ENCODE assay signal across 30 mouse cellular contexts in genomic region chr7:51986909-51987308, GRCm38 (mm10). TPM values are rescaled to one million over a fixed set of nuclear protein-coding genes. Genes with fewer than 3 reads are reported as not detected.
DNase-seq lines count a peak whose midpoint lies in the region; ATAC-seq and TF ChIP-seq lines count a peak whose summit lies in the region.
"Had no signal": no experiment of that assay in that cellular context is flagged by ENCODE, and none has a peak within 500 bp of the region (broad histone marks: within the 10 kb centered on the region; RNA-seq: fewer than 3 reads in every experiment).

No protein-coding gene starts in this region.

- H3K4me3 ChIP-seq in lung, adult 2 months (replicated peaks; ENCODE audit: extremely low read depth, low read depth, low read length) = no peak overlapping the region
- H3K4me3 ChIP-seq in bone marrow, adult 2 months (replicated peaks; ENCODE audit: control insufficient read depth, low read depth, low read length) = no peak overlapping the region
- H3K4me3 ChIP-seq in megakaryocyte, embryonic 14.5 days (replicated peaks) = peak overlapping the region; percentile 53
- no peak overlapping the region for H3K4me3 ChIP-seq in intestine, embryonic 16.5 days (ENCODE audit: low read length)
- H3K4me3 ChIP-seq: forebrain, embryonic 10.5 days; heart, adult 2 months; heart, embryonic 13.5 days; hindbrain, embryonic 15.5 days; layer of hippocampus, adult 2 months; limb, embryonic 12.5 days; midbrain, embryonic 12.5 days had no signal

- no peaks in the 10 kb centered on the region for H3K4me1 ChIP-seq in lung, adult 2 months (ENCODE audit: control insufficient read depth, insufficient read depth, low read length)
- peaks cover 7% of the 10 kb centered on the region for H3K4me1 ChIP-seq in bone marrow, adult 2 months (ENCODE audit: control insufficient read depth, insufficient read depth, low read length)
- peaks cover 13% of the 10 kb centered on the region for H3K4me1 ChIP-seq in megakaryocyte, embryonic 14.5 days
- H3K4me1 ChIP-seq in intestine, embryonic 16.5 days (ENCODE audit: control insufficient read depth, insufficient read depth, low read length) = no peaks in the 10 kb centered on the region
- H3K4me1 ChIP-seq: hindbrain, embryonic 15.5 days; limb, embryonic 12.5 days; midbrain, embryonic 12.5 days had no signal

- TF ChIP-seq CTCF in lung, adult 2 months (IDR thresholded peaks at IDR 0.05; ENCODE audit: insufficient read depth, low read length) = no peak
- no peak for TF ChIP-seq CTCF in bone marrow, adult 2 months (IDR thresholded peaks at IDR 0.05; ENCODE audit: control insufficient read depth, insufficient read depth, low read length)

- no peaks in the 10 kb centered on the region for H3K36me3 ChIP-seq in megakaryocyte, embryonic 14.5 days (replicated peaks; ENCODE audit: low read length)
- H3K36me3 ChIP-seq in intestine, embryonic 16.5 days (ENCODE audit: control insufficient read depth, insufficient read depth, low read length) = no peaks in the 10 kb centered on the region
- H3K36me3 ChIP-seq: forebrain, embryonic 10.5 days; heart, embryonic 13.5 days; hindbrain, embryonic 15.5 days; midbrain, embryonic 12.5 days had no signal

- no peaks in the 10 kb centered on the region for H3K27me3 ChIP-seq in megakaryocyte, embryonic 14.5 days (replicated peaks)
- H3K27me3 ChIP-seq in intestine, embryonic 16.5 days (replicated peaks; ENCODE audit: control insufficient read depth, insufficient read depth, low read length) = no peaks in the 10 kb centered on the region
- H3K27me3 ChIP-seq: hindbrain, embryonic 15.5 days; limb, embryonic 12.5 days; midbrain, embryonic 12.5 days had no signal

- H3K27ac ChIP-seq in bone marrow, adult 2 months (ENCODE audit: control insufficient read depth, insufficient read depth, low read depth, low read length, poor library complexity) = peak overlapping the region; percentile 23; the same call in 1 of the 2 replicates
- no peak overlapping the region for H3K27ac ChIP-seq in intestine, embryonic 16.5 days (ENCODE audit: low read length)
- H3K27ac ChIP-seq: forebrain, embryonic 10.5 days; heart, adult 2 months; heart, embryonic 13.5 days; hindbrain, embryonic 15.5 days; layer of hippocampus, adult 2 months; limb, embryonic 12.5 days; liver, embryonic 14.5 days; macrophage; midbrain, embryonic 12.5 days had no signal

- no peak for ATAC-seq in intestine, embryonic 16.5 days
- ATAC-seq: forebrain, embryonic 16.5 days had no signal

- WGBS in lung, adult 2 months = 42% methylated on average over 6 of the region's 6 CpGs
- 4% methylated on average over 6 of the region's 6 CpGs for WGBS in bone marrow, adult 2 months
- WGBS in intestine, embryonic 16.5 days = 63% methylated on average over 6 of the region's 6 CpGs

- H3K9ac ChIP-seq in intestine, embryonic 16.5 days (ENCODE audit: low read depth, low read length) = no peak overlapping the region
- H3K9ac ChIP-seq: heart, embryonic 13.5 days; hindbrain, embryonic 15.5 days; limb, embryonic 12.5 days; liver, embryonic 14.5 days; midbrain, embryonic 12.5 days had no signal

- no peak for TF ChIP-seq POLR2A in lung, adult 2 months (IDR thresholded peaks at IDR 0.05; ENCODE audit: borderline replicate concordance, extremely low read depth, low read depth, low read length)
- TF ChIP-seq POLR2A in bone marrow, adult 2 months (IDR thresholded peaks at IDR 0.05; ENCODE audit: borderline replicate concordance, control insufficient read depth, low read depth, low read length) = no peak

- no peaks in the 10 kb centered on the region; the same call in 1 of the 2 replicates for H3K9me3 ChIP-seq in megakaryocyte, embryonic 14.5 days
- no peaks in the 10 kb centered on the region for H3K9me3 ChIP-seq in intestine, embryonic 16.5 days (ENCODE audit: control insufficient read depth, low read length)
- H3K9me3 ChIP-seq: forebrain, embryonic 10.5 days; heart, embryonic 13.5 days; hindbrain, embryonic 15.5 days; limb, embryonic 12.5 days; midbrain, embryonic 12.5 days had no signal

- DNase-seq in lung, postnatal 36 days = peak; percentile 15
- DNase-seq in lung, adult 2 months = no peak
- no peak for DNase-seq in ovary, postnatal 10 days (ENCODE audit: low spot score)
- no peak for DNase-seq in kidney, postnatal 10 days
- DNase-seq: adrenal gland, postnatal 25 days; cerebellum, adult 11 months; cerebellum, postnatal 10 days; gastrocnemius, postnatal 14 days; heart, adult 2 months; kidney, adult 8-10 months; kidney, postnatal 14 days; retina, postnatal 1 day; right cerebral cortex, postnatal 25 days; spleen, adult 18-20 months had no signal

- no peak overlapping the region for H3K4me2 ChIP-seq in intestine, embryonic 16.5 days (ENCODE audit: low read depth, low read length)
- H3K4me2 ChIP-seq: heart, embryonic 13.5 days; hindbrain, embryonic 15.5 days; limb, embryonic 12.5 days; midbrain, embryonic 12.5 days had no signal

RNA-seq across cellular contexts. Expression of gene Svip, which starts 18.9 kb away (rescaled TPM):
- 1.8 and 4.0 TPM in 2 replicates for polyA plus RNA-seq in lung, adult 2 months (2012; rRNA removed)
- 35.4 and 43.9 TPM in 2 replicates for polyA plus RNA-seq in bone marrow, adult 2 months (2011; ENCODE audit: insufficient read depth, insufficient read length, low replicate concordance, missing spikeins)
- 22.8 and 38.9 TPM in 2 replicates for polyA plus RNA-seq in megakaryocyte, embryonic 14.5 days (2012; ENCODE audit: insufficient read depth, low replicate concordance)
- polyA plus RNA-seq in intestine, embryonic 16.5 days (2015; fragmentation: Nextera tagmentation; extraction: Ambion mirVana) = 19.8 and 21.2 TPM in 2 replicates

RNA-seq across cellular contexts. Expression of gene 1700015G11Rik, which starts 28.6 kb away (rescaled TPM):
- not detected in 2 replicates for polyA plus RNA-seq in lung, adult 2 months (2012; rRNA removed)
- not detected in 2 replicates for polyA plus RNA-seq in bone marrow, adult 2 months (2011; ENCODE audit: insufficient read depth, insufficient read length, low replicate concordance, missing spikeins)
- not detected in 2 replicates for polyA plus RNA-seq in megakaryocyte, embryonic 14.5 days (2012; ENCODE audit: insufficient read depth, low replicate concordance)
- polyA plus RNA-seq in intestine, embryonic 16.5 days (2015; fragmentation: Nextera tagmentation; extraction: Ambion mirVana) = not detected in 2 replicates
- polyA plus RNA-seq: embryonic facial prominence, embryonic 11.5 days; forebrain, embryonic 10.5 days; forebrain, embryonic 16.5 days; heart, adult 2 months; heart, embryonic 13.5 days; hindbrain, embryonic 15.5 days; intestine, embryonic 14.5 days; limb, embryonic 12.5 days; liver, embryonic 14.5 days; macrophage; midbrain, embryonic 12.5 days; neural tube, embryonic 11.5 days; urinary bladder, adult 2 months had no signal
